11 mouse cellular contexts compared by ENCODE assay signal in genomic region chr17:11978260-11978821, GRCm38 (mm10).
DNase-seq lines count a peak whose midpoint lies in the region; ATAC-seq lines count a peak whose summit lies in the region.
"Had no signal": no experiment of that assay in that cellular context is flagged by ENCODE, and none has a peak within 500 bp of the region (broad histone marks: within the 10 kb centered on the region; RNA-seq: fewer than 3 reads in every experiment).

No protein-coding gene starts in this region.

- ATAC-seq in hindbrain, embryonic 15.5 days (ENCODE audit: low FRiP score, low read depth): peak; percentile 83
- peak; percentile 49 for ATAC-seq in midbrain, embryonic 12.5 days (ENCODE audit: low FRiP score, low read depth)

- H3K9ac ChIP-seq in hindbrain, embryonic 15.5 days: no peak overlapping the region
- no peak overlapping the region for H3K9ac ChIP-seq in midbrain, embryonic 12.5 days (replicated peaks)
- H3K9ac ChIP-seq: embryonic facial prominence, embryonic 15.5 days; heart, embryonic 12.5 days had no signal

- H3K27me3 ChIP-seq in hindbrain, embryonic 15.5 days: no peaks in the 10 kb centered on the region
- peaks cover 16% of the 10 kb centered on the region; the same call in 1 of the 2 replicates for H3K27me3 ChIP-seq in midbrain, embryonic 12.5 days

- H3K4me1 ChIP-seq in hindbrain, embryonic 15.5 days (replicated peaks): peaks cover 11% of the 10 kb centered on the region
- H3K4me1 ChIP-seq in midbrain, embryonic 12.5 days: peaks cover 16% of the 10 kb centered on the region
- H3K4me1 ChIP-seq: heart, embryonic 12.5 days had no signal

- peak overlapping the region; percentile 55 for H3K27ac ChIP-seq in hindbrain, embryonic 15.5 days (replicated peaks)
- peak overlapping the region; percentile 43 for H3K27ac ChIP-seq in midbrain, embryonic 12.5 days (replicated peaks)
- H3K27ac ChIP-seq: embryonic facial prominence, embryonic 15.5 days had no signal

- no peak overlapping the region for H3K4me3 ChIP-seq in hindbrain, embryonic 15.5 days
- no peak overlapping the region for H3K4me3 ChIP-seq in midbrain, embryonic 12.5 days
- H3K4me3 ChIP-seq: embryonic facial prominence, embryonic 15.5 days; heart, embryonic 12.5 days had no signal

- H3K4me2 ChIP-seq in hindbrain, embryonic 15.5 days: no peak overlapping the region
- H3K4me2 ChIP-seq in midbrain, embryonic 12.5 days (replicated peaks): peak overlapping the region; percentile 22
- H3K4me2 ChIP-seq: embryonic facial prominence, embryonic 15.5 days; heart, embryonic 12.5 days had no signal

- H3K36me3 ChIP-seq in hindbrain, embryonic 15.5 days: no peaks in the 10 kb centered on the region
- H3K36me3 ChIP-seq in midbrain, embryonic 12.5 days: no peaks in the 10 kb centered on the region
- H3K36me3 ChIP-seq: embryonic facial prominence, embryonic 15.5 days; heart, embryonic 12.5 days had no signal

- no peaks in the 10 kb centered on the region for H3K9me3 ChIP-seq in hindbrain, embryonic 15.5 days
- H3K9me3 ChIP-seq in midbrain, embryonic 12.5 days: no peaks in the 10 kb centered on the region
- H3K9me3 ChIP-seq: embryonic facial prominence, embryonic 15.5 days; heart, embryonic 12.5 days had no signal

- peak; percentile 31 for DNase-seq in embryo, embryonic 10 days (ENCODE audit: low spot score)
- no peak for DNase-seq in embryo, embryonic 10.5 days (ENCODE audit: low spot score)
- DNase-seq in cerebellum, postnatal 10 days: peak; percentile 90 to 94
- no peak for DNase-seq in adrenal gland, adult 8-10 months
- no peak for DNase-seq in frontal cortex, postnatal 25 days (ENCODE audit: low spot score in 2 of 2)
- DNase-seq in lung, postnatal 14 days: no peak
- DNase-seq: thymus, postnatal 4 days had no signal

- WGBS in hindbrain, embryonic 15.5 days: 25% methylated on average over 17 of the region's 17 CpGs
- WGBS in midbrain, embryonic 12.5 days: 33% methylated on average over 17 of the region's 17 CpGs

Comparison
In these comparisons a context has a peak if more than half of its experiments do, and no peak if none do; other contexts are left out.
1. DNase-seq: peak in embryo, embryonic 10 days (single experiment) and cerebellum, postnatal 10 days (2 of 2); none in embryo, embryonic 10.5 days (single experiment), adrenal gland, adult 8-10 months (single experiment), frontal cortex, postnatal 25 days (0 of 2) and lung, postnatal 14 days (single experiment).